Mouse (Mus musculus) lung, postnatal 36 days (tissue): ENCODE data around the gene Ntf3.
A peak's percentile ranks its signal among the peaks of the same experiment; 100 is the strongest.

Experiments
- DNase-seq: peaks from one replicate; pipeline ENCODE4 v3.0.0; 2022; ENCODE audit warnings: mixed read lengths

Gene Ntf3

DNA sequence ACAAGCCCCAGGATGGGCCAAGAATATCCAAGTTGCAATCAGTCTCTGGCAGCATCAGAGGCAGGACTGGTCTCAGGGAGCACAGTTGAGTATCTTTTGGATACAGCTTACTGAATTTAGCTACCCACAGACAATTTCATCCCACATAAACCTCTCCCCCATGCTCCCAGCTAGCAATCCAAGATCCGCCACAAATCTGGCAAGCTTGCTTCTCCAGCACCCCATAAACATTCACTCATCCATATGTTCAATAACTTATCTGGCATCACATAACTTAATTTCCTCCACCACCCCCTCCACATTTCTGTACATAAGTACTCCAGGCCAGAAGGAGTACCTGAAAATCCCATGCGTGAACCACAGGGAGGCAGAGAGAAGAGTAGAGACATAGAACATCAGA, 10.8 kb downstream of the Ntf3 start:
- no peak for DNase-seq

DNA sequence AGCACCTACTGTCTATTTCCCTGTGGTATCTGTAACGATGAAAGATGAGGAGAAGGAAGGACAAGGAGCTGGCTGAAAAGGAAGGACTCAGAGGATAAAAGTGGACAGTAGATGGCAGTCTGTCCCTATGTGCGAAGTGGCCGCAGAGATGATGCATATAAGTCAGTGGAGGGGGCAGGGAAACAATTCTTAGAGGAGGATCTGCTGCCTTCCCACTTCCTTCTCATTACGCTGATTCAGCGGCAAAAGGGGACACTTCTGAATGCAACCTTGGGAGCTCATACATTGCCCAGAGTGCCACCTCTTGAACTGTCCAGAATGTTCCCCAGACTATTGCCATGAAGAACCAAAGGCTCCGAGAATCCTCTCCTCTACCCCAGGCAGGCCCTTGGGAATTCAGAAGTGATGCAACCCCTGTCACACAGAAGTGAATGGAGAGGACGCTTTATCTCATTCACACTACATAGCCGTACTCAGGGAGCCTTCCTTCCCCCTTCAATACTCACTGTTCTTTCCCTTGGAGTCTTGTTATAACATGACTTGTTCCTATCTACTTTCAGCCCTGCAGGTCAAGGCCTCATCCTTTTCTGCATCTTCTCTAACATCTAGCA, 12.2 kb downstream of the Ntf3 start:
- peak; percentile 46 for DNase-seq

DNA sequence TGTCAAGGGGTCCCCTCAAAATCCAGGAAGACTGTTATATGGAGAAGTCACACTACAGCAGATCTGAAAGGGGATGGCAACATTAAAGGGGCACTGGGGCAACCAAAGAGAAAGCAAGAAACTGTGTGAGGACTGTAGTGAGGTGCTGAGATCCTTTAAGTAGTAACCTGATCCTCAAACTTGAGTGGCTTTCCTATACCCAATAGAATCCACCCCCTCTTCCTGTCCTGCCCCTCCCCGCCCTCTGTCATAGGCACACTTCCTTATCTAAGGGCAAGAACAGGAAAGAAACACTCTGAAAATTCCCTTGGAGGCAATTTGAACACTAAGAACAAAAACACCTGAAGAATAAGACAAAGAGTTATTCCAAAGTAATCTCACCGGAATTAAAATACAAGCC, 13.6 kb downstream of the Ntf3 start:
- DNase-seq, result no peak

DNA sequence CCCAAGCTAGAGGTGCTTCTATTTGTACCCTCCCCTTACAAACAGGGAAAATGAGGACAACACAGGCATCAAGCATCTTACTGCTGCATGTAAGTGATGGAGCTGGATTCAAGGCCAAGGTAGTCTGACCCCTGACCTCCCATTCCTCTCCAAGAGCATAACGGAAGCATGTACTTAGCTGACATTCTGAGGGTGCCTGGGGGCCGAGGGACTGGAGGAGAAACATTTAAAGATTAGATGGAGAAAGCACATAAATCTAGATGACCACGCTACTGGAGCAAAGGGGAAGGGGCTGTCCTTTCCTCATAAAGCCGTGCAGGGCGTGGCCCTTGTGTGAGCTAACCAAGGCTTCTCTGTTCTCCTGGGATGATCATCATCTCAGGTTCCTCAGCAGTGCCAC, 23.1 kb downstream of the Ntf3 start:
- DNase-seq, result no peak

DNA sequence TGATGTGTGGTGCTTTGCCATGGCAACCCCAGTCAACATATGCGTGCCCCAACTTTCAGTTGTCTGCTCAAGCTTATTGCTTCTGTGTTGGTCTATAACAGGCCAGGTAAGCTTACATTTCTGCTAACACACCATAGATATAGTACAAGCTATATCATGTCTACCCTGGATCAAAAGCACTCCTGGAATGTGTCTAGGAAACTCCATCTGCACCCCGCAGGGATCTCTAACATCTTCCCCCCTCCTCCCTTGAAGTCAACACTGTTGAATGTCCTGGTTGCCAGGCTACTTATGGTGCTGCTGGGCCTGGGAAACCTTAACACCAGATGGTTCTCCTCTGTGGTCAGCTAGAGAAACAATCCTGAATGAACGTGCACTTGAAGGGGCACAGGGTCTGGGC, 24.0 kb downstream of the Ntf3 start:
- peak; percentile 26 for DNase-seq

DNA sequence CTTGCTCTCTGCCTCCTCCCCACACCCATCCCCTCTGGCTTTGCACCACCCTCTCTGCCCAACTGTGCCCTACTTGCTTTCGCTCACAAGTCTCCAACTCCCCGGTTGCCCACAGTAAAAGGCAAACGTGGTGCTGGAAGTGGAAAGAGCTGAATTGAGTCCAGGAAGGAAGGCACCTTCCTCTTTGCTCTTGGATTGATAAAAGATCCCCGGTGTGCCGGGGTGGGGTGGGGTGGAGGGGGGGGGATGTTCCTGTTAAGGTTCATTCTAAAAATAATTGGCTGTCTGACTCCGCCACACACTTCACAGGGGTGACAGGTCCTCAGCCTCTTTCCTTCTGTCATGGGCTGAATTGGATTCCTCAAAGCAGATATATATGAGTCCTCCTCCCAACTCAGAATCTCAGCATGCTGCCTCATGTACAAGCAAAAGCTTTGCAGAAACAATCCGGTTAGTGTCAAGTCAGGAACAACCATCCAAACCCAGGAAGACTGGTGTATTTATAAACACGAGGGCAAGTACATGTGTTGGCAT, 24.6 kb downstream of the Ntf3 start:
- DNase-seq, result no peak

DNA sequence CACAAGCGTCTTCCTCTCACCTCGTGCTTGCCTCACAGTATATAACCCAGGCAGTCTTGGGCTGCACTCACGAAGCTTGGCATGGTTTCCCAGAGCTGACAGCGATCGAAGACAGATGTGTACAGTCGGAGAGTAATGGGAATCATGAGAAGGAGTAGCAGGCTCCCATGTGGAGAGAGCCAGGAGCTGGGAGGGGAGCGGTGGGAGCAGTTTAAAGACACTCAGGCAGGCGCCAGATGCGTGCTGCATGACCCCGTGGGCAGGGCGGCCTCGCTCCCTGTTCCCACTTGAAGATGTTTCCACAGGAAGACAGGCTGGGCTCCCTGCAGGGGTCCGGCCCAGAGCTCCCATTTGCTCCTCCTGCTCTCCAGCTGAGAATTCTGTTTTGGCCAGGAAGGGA, 25.2 kb downstream of the Ntf3 start:
- DNase-seq, result peak; percentile 72

DNA sequence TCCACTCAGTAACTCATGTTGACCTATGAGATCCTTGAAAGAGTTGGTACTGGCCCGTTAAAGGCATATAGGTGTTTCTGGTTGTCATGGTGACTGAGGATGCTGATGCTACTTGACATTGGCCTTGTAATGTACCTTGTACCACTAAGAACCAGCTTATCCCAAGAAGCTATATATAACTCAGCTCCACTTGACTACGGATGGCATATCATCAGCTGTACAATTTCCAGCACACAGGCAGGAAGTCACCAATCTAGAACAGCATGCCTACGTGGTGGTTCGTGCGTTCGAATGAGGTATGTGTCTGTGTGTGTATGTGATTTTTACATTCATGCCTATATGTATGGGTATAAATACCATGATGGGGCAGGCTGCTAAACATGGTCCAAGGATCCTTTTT, 25.7 kb downstream of the Ntf3 start:
- DNase-seq, result no peak

DNA sequence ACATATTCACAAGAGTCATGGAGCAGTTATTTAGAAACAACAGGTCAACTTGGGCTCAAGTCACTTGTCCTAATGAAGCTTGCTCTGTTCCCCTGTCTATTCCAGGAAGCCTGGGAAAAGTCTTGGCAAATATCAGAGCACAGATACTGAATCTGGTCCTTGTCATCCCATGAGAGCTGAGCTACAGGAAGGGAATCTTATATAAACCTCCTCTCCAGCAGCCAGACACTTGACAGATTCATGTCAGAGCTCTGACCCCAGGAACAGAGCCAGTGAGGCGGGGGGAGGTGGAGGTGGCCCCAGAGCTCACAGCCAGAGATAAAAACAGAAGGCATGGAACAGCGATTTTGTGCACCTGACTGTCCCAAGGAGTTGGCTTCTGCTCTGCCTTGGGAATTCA, 26.3 kb downstream of the Ntf3 start:
- DNase-seq, result no peak

DNA sequence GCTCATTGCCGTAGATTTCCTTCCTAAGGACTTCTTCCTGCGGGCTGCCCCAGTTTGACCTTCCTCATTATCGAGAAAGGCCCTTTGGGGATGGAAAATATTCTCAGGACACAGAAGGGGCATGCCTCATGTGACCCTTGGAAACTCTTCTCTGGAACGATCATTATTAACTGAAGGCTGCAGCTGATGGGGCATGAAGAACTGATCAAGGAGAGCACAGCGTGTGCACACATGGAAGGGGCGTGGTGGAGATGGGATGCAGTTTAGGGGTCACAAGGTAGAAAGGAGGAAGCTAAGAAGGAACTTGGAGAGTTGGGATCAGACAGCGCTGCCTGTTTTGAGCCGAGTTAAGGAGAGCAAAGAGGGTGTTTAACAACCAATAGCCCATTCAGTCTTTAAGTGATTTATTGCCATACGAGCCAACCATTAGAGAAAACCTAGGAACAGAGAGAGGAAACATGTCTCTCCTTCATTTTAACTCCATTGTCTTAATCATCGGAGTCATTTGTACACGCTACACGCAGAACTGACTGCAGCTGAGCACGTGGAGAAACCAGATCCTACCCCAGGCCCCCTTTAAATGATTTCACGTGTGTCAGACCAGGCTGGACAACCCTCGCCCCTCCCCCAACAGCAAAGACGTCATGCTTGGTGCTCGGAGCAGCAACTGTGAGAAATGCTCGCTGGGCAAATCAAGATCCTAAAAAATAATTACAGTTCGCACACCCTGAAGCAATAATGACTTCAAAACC, 32.4 kb downstream of the Ntf3 start:
- no peak for DNase-seq

DNA sequence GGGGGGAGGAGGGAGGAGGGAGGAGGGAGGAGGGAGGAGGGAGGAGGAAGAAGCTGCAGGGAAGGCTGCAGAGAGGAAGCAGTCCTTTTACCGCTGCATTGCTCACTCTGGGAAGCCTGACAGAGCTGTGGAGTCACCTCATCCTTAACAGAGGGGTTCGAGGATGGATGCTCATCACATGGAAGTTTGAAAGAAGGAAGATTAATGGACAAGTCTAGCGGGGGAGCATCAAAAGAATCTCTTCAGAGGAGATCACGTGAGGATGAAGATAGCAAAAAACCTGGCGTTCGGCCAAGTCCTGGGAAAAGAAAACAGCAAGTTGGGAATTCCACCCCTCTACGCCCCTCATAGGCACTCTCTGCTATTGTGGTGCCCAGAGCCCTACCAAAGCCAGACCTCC, 38.5 kb downstream of the Ntf3 start:
- DNase-seq, result no peak

DNA sequence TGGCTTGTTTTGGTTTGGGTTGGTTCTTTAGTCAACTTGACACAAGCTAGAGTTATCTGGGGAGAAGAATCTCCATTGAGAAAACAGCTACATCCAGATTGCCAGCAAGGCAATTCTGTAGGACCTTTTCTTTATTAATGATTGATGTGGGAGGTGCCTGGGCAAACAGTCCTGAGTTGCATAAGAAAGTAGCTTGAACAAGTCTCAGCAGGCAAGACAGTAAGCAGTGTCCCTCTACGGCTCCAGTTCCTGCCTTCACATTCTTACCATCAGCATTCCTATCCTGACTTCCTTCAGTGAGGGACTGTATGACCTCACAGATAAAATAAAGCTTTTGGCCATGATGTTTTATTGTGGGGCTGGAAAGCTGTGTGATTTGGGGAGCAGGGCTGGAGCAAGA, 48.5 kb downstream of the Ntf3 start:
- DNase-seq, result peak; percentile 41

DNA sequence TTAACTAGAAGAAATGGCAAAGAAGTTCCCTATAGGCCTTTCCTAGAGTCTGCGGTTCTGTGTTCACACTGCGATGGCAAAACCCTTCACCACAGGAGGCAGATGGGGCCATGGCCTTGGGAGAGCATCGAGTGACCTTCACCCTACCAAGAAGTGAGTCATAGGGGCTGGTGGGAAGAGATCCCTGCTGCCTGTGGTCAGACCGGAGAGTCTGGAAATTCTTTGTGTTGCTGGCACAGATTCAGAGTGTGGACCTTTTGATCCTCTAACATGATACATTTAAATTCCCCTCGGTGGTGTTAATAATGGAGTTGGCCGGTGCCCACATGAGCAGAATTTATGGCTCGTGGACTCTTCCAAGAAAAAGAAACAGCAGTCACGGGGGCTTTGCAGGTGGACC, 49.5 kb downstream of the Ntf3 start:
- no peak for DNase-seq

DNA sequence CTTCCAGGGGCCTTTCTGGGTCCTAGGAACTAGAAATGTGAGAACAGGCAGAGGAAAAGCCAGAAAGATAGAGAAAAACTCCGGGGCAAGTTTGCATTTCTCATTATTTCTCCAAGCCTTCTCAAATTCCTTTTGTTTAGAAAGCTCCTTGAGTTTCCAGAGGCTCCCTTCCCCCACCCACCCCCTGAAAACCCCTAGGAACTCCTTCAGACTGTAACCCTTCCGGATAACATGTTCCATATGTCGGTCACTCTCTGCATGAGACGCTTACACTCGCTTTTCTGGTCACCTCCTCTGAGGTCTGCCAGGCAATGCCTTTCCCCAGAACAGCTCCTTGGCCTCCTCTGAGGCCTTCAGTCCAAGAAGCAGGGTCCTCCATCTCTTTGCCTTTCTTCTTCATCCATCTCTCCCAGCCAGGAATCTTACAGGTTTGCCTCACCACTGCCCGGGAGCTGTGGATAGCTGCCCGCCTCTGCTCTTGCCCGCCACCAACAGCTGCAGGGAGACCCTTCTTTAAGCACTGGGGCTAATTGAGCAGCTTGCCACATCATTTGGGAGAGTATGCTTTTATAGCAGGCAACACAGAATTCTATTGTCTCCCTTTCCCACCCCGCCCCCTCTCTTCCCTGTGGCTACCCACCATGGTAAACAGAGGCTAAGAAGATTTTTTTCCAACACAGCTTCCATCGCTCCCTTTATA, 51.6 kb downstream of the Ntf3 start:
- DNase-seq, result no peak

DNA sequence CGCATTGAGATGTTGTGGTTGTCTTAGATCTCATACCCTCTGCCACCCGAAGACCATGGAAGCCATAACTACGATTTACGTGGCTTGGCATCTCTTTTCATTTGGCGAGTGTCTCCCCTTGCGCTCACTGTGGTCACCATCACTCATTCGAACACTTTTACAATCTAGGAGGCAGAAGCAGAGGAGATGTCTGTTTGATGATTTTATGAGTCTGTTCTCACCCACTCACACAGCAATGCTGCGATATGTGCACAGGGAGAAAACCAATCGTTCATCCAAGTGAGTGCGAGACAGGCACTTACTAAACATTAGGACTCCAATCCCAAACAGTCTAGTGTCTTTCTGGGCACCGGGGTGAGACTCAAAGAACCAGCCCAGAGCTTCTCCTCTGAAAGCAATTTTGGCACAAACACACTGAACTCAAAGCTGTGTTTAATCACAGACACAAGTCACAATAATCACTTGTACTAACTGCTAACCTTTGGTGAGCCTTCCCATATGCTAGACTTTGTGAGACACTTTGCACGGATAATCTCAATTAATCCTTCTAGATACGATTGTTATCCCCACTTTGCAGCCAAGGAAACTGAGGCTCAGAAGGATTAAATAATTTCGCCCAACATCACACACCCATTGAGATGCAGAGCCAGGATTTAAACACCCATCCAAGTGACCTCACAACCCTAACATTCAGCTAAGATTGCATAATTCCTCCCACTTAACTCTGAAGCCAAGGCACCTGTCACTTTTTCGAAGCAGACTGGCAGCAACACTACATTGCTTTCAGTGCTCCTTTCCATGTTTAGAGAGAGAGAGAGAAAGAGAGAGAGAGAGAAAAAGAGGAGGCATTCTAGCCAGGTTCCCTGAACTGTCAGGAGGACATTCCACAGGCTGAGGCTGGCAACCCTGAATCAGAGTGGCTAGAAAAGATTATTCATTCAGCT, 55.5 kb downstream of the Ntf3 start:
- DNase-seq, result peak; percentile 61

DNA sequence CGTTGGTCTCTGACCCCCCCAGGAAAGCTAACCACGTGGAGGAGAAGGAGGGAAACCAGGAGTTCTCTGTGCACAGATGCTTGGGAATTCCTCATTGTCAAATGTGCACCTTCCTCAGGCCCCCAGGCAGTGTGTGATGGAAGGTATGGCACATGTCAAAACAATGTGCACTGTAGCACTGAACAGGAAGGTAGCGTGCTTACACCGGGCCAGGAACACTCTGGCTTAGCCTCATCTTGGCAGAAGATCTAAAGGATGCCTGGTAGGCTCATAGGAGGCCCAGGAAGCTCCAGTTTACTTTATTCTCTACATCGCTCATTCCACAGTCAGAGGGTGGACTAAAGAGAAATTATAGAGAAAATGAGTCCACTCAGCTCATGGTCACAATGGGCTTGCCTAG, 57.5 kb downstream of the Ntf3 start:
- DNase-seq, result no peak

DNA sequence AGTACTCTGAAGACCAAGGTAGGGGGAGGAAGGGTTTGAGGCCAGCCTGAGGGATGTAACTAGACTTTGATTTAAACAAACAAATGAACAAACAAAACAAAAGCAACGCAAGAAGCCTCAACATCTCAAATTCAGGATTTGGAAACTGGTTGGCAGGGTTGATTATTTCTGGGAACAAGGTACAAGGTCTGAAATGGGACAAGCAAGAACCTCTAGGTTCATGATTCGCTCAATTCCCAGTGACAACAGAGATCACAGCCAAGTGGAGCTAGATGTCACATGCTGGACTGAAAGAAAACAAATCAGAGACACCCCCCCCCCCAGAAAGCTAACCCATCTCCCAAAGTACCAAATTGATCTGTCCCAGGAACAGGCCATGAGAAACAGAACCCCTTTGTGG, 57.9 kb downstream of the Ntf3 start:
- DNase-seq, result no peak

DNA sequence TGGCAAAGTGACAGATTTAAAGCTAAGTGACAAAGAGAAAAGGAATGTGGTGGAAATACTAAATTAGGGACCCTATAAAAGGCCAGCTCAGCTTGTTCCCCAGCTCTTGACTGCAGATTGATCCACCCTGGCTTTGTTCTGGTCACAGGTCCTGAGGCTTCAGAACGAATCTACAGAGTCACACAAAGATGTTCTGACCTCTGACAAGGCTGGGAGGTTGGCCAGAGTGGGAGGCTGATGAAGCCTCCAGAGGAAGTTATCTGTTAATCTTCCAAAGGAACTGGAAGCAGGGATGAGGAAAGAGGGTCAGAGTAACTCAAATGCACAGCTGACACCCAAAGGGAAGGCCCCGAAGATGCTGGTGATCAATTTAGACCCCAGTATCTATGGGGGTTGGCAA, 59.3 kb downstream of the Ntf3 start:
- no peak for DNase-seq

DNA sequence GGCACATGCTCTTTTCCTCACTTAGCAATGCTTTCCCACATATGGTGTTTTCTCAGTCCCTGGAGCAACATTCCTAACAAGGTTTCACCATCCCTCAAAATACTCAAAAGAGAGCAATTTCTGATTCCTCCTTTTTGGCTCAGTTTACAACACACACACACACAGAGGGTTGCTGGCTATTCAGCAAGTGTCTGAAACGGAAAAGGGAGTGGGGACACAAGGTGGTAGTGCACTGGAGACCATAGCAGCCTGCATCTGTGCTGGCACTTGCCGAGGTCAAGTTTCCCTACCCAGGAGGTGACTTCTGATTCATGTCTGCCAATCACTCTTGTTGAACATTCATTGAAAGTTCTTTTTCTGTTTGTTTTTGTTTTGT, 59.9 kb downstream of the Ntf3 start:
- DNase-seq, result no peak

DNA sequence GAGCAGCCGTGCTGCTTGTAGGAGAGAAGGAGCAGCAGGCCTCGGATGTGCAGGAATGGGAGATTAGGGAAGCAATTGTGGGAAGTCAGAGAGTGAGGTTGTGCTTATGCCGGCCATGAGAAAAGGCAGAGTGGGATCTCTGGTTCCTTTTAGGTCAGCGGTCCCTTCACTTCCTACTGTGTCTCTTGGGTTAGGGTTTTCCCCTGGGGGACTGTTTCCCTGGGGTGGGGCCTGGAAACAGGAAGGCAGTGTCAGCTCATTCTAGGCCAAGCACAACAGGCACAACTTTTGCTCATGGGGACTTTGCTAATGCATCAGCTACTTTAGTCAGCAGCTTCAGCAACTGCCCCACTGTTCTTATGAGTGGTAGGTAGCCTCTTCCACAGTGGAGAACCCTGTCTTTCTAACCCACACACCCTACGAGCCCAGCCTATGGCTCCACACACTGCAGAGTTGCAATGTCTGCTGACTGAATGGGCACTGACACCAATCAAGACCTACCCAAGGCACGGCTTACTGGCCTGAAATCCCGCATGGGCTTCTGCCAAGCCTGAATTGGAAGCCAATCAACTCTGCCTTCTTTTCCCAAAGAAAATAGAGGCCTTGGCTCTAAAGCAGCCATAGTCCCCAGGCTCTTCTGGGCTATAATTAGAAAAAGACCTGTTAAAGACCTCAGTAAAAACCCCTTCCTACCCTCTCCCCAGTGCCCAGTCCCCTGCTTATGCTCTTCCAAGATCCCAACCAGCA, 60.5 kb downstream of the Ntf3 start:
- DNase-seq, result peak; percentile 26

DNA sequence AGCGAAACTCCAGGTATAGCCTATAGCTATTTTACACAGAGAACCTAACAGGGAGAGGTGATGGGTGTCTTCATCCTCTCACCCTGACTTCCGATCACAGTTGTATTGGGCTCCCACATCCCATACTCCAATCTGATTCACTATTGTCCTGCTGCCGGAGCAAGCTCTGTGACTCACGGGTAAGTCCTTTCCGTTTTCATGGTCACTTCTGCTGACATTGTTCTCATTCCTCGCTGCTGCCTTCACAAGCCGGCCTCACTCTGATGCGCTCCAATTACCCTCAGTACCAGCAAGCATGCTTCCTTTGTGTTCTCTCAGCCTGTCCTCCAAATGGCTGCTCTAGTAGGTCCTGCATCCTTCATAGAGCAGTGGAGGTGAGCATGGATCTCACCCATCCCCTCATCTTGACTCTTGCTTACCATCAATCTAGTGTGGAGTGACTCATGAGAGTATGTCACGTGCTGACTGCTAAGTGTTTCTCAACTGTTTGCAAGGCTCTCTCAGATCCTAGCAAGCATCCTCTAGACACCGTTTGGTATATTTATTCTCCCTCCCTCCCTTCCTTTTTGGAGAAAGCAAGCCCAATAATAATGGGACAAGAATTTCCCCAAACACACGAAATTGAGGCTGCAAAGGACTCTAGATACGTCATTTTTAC, 61.5 kb downstream of the Ntf3 start:
- DNase-seq, result peak; percentile 32

DNA sequence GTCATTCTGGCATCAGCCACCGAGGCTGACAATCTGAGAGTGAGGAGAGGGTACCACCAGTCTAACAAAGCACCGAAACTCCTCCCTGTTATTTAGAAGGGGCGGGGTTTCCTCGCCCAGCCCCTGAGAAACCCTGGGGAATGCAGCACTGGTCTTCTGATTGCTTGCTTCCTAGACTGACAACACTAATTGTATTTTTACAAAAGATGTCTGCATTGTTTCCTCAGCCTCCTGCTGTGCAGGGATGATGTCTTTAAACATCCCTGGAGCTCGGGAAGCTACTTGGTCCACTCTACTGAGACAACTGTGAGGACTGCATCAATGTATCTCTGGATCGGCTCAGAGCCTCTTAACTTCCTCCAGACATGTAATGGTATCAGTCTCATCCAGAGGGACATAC, 64.1 kb downstream of the Ntf3 start:
- DNase-seq, result no peak
